Mouse (Mus musculus): ENCODE data around the gene Cfap54. TPM values are rescaled to one million over a fixed set of nuclear protein-coding genes. Genes with fewer than 3 reads are reported as not detected.

The Cfap54 gene
- polyA plus RNA-seq, 1 experiment, result 0.09 TPM

DNA sequence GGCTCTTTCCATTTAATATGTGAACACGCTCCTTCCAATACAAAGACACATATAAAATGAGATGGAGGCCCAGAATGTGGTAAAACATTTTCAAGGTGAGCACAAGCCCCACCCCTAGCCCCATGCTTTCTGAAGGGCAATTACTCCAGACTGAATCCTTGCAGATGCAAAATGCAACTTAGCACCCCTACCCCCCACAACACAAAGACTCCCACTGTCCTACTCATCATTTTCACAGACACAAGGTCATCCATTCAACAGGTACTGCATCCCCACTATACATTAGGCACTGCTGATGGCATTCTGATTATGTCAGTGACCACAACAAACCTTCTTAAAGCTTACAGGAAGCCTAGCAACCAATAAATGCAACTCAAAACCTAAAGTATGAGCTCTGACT is 131.4 kb downstream of the Cfap54 start:
- H3K9me3 ChIP-seq (ENCODE audit: control insufficient read depth, low read length), result no peaks in the 10 kb centered on the region; the same call in 1 of the 2 replicates
- H3K4me1 ChIP-seq (ENCODE audit: control insufficient read depth), result no peaks in the 10 kb centered on the region
- TF ChIP-seq TAL1 (IDR thresholded peaks at IDR 0.05; ENCODE audit: low read length), result no peak
- no peak for TF ChIP-seq GATA1 (IDR thresholded peaks at IDR 0.05; ENCODE audit: low read length)
- H3K27me3 ChIP-seq (ENCODE audit: control insufficient read depth), result no peaks in the 10 kb centered on the region
- no peak overlapping the region for H3K4me3 ChIP-seq (replicated peaks)
- no peaks in the 10 kb centered on the region for H3K36me3 ChIP-seq (ENCODE audit: control insufficient read depth)

DNA sequence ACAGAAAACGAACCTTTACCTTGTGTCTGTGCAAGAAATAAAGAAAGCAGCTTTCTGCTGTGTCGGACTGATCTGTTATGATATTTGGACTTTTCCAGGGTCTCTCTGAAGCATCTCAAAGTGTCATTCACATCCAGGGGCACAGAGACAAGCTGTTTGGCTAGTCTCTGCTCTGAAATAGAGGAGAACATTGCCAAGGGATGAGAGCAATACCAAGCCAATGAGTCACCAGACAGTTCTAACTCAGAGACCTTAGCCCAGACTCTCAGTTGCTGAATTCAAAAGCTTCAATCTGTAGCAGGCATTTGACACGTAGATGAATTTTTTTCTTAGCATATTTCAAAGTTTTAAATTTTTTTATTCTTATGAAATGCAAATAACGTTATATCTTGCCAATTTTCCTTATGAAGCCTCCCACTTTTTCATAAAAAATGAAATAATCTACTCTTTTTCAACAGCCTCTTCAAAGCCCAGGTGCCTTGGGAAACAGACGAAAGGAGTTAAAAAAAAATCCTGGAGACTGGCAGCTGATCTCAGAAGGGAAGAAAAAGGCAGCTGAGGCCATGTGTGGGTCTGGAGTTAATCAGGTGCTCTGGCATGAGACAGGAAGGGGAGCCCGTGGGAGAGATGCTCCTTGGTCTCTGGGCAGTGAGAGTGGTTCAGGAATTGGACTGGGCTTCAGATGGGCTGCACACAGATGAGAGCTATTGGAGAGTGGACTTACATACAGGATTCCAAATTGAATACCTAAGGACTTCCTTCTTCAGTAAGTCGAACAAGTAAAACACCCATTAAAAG is 138.4 kb downstream of the Cfap54 start:
- no peak overlapping the region for H3K4me3 ChIP-seq (replicated peaks)
- no peaks in the 10 kb centered on the region for H3K4me1 ChIP-seq (ENCODE audit: control insufficient read depth)
- TF ChIP-seq TAL1 (IDR thresholded peaks at IDR 0.05; ENCODE audit: low read length), result no peak
- no peak for TF ChIP-seq GATA1 (IDR thresholded peaks at IDR 0.05; ENCODE audit: low read length)
- no peaks in the 10 kb centered on the region for H3K27me3 ChIP-seq (ENCODE audit: control insufficient read depth)
- no peaks in the 10 kb centered on the region for H3K9me3 ChIP-seq (ENCODE audit: control insufficient read depth, low read length)
- no peaks in the 10 kb centered on the region for H3K36me3 ChIP-seq (ENCODE audit: control insufficient read depth)

DNA sequence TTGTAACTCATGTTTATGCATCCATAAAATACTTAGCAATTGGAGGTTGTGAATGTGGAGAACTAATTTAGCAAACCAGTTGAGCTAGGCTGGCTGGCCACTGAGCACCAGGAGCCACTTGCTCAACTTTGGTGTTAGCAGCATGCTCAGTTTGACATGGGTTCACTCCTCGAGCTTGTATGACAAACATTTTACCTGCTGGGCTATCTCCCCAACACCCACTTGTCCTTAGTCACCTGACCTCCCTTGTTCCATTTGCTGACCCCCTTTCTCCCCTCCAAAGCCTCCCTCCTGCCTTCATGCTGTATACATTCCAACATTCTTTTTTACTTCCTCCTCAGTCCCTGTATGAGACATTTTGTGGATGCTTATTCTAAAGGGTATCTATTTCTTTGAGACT is 139.8 kb downstream of the Cfap54 start:
- no peak overlapping the region for H3K4me3 ChIP-seq (replicated peaks)
- H3K27me3 ChIP-seq (ENCODE audit: control insufficient read depth), result no peaks in the 10 kb centered on the region
- H3K36me3 ChIP-seq (ENCODE audit: control insufficient read depth), result no peaks in the 10 kb centered on the region
- no peaks in the 10 kb centered on the region for H3K4me1 ChIP-seq (ENCODE audit: control insufficient read depth)
- TF ChIP-seq TAL1 (IDR thresholded peaks at IDR 0.05; ENCODE audit: low read length) (no peak), GATA1 (IDR thresholded peaks at IDR 0.05; ENCODE audit: low read length) (no peak)
- H3K9me3 ChIP-seq (ENCODE audit: control insufficient read depth, low read length), result no peaks in the 10 kb centered on the region

DNA sequence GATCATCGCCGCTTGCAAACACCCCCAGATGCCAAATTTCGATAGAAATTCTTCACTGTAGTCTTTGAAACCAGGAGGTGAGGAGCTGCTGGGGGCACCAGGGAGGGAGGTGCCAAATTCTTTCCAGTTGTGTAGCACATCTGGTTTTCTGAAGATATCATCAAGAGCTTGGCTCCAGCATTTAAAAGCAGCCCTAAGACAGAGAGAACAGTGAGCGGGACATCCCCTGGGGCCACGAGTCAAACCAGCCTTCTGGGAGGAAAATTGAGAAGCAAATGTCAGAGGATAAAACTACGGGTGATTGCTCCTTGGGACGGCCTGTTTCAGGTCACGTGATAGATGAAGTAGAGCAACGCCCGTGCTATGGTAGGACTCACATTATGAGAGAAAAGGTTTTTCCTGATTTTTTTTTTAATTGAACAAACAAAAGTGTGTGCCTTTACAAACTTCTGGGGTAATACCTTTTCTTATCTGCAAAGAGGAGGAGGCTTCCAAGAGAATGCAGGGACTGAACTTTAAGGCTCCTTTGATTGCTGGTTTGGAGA is 143.6 kb downstream of the Cfap54 start:
- Histone ChIP-seq H3K36me3 (ENCODE audit: control insufficient read depth) (no peaks in the 10 kb centered on the region), H3K4me3 (replicated peaks) (no peak overlapping the region), H3K27me3 (ENCODE audit: control insufficient read depth) (no peaks in the 10 kb centered on the region), H3K4me1 (ENCODE audit: control insufficient read depth) (no peaks in the 10 kb centered on the region), H3K9me3 (ENCODE audit: control insufficient read depth, low read length) (no peaks in the 10 kb centered on the region)
- TF ChIP-seq TAL1 (IDR thresholded peaks at IDR 0.05; ENCODE audit: low read length), result no peak
- TF ChIP-seq GATA1 (IDR thresholded peaks at IDR 0.05; ENCODE audit: low read length), result no peak

DNA sequence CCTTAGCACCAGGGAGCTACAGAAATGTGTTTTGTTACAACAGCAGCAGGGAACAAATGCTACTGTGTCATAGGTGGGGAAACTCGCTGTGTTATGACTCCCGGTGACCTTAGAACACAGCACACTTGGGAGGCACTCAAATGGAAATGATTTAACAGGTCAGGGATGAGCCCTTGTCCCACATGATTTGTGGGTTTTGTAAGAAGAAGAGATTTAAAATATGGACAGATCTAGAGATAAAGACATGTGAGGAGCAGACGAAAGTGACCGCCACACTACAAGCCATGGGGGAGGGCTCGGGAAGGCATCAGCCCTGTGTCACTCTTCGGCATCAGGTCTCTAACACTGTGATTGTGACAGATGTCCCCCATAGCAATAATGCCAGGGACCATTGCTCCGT is 144.3 kb downstream of the Cfap54 start:
- H3K9me3 ChIP-seq (ENCODE audit: control insufficient read depth, low read length), result no peaks in the 10 kb centered on the region
- H3K4me1 ChIP-seq (ENCODE audit: control insufficient read depth), result no peaks in the 10 kb centered on the region
- no peaks in the 10 kb centered on the region for H3K36me3 ChIP-seq (ENCODE audit: control insufficient read depth)
- no peaks in the 10 kb centered on the region for H3K27me3 ChIP-seq (ENCODE audit: control insufficient read depth)
- no peak overlapping the region for H3K4me3 ChIP-seq (replicated peaks)
- TF ChIP-seq GATA1 (IDR thresholded peaks at IDR 0.05; ENCODE audit: low read length), result no peak
- no peak for TF ChIP-seq TAL1 (IDR thresholded peaks at IDR 0.05; ENCODE audit: low read length)

DNA sequence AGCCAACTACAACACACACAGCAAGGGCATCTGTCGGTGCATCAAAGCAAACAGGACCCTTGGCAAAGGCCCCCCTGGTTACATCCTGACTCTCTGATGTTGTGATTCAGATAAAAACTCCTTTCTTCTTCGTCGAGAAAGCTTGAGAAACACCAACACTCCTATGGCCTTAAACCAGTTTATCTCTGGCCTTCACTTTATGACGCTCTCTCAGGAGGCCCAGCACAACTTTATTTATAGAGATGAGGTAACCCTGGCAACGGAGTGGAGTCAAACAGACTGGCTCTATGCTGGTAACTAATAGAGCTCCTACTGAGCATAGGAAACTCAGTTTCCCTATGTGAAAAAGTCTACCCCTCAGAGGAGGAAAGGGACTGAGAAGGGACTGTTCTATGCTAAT is 146.9 kb downstream of the Cfap54 start:
- no peak overlapping the region for H3K4me3 ChIP-seq (replicated peaks)

DNA sequence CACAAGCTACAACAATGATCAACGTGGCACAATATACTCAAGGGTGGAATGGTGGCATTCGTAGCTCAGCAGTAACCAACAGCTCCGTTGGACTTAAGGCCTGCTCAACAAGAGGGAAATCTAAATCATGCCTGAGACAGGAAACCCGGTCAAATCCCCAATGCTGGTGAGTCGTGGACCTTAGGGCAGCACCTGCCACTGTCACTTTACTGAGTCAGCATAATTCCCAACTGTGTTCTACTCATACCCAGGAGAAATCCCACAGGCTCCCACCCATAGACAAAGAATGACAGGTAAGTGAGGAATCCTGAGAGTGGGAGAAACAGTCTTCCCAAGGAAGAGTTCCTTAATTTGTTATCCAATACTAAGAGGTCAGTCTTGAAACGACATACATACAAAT is 147.8 kb downstream of the Cfap54 start:
- no peaks in the 10 kb centered on the region for H3K9me3 ChIP-seq (ENCODE audit: control insufficient read depth, low read length)
- no peaks in the 10 kb centered on the region for H3K36me3 ChIP-seq (ENCODE audit: control insufficient read depth)
- TF ChIP-seq GATA1 (IDR thresholded peaks at IDR 0.05; ENCODE audit: low read length), result no peak
- no peak for TF ChIP-seq TAL1 (IDR thresholded peaks at IDR 0.05; ENCODE audit: low read length)
- no peak overlapping the region for H3K4me3 ChIP-seq (replicated peaks)
- H3K4me1 ChIP-seq (ENCODE audit: control insufficient read depth), result no peaks in the 10 kb centered on the region
- no peaks in the 10 kb centered on the region for H3K27me3 ChIP-seq (ENCODE audit: control insufficient read depth)

More for the DNA sequence above, 146.9 kb downstream of the Cfap54 start:
- no peaks in the 10 kb centered on the region for H3K9me3 ChIP-seq (ENCODE audit: control insufficient read depth, low read length)
- no peaks in the 10 kb centered on the region for H3K36me3 ChIP-seq (ENCODE audit: control insufficient read depth)
- no peaks in the 10 kb centered on the region for H3K27me3 ChIP-seq (ENCODE audit: control insufficient read depth)
- TF ChIP-seq GATA1 (IDR thresholded peaks at IDR 0.05; ENCODE audit: low read length) (no peak), TAL1 (IDR thresholded peaks at IDR 0.05; ENCODE audit: low read length) (no peak)
- H3K4me1 ChIP-seq (ENCODE audit: control insufficient read depth), result no peaks in the 10 kb centered on the region

DNA sequence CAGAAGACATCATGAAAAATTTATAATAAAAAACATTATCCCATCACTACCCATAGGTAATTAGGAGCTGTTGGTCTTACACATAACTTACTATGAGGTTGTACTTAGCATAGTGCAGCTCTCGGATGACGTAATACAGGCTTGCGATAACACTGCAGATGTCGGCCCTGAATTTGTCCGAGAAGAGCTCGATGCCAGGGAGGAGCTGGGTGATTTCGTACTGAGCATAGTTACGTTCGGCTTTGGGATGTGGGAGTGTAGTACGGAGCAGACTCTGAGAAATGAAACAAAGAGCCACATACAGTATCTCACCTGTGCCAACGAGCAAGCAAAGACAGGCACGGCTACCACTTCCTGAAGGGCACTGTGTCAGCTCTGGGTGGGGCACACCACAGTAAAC is 149.0 kb downstream of the Cfap54 start:
- no peaks in the 10 kb centered on the region for H3K36me3 ChIP-seq (ENCODE audit: control insufficient read depth)
- H3K4me1 ChIP-seq (ENCODE audit: control insufficient read depth), result no peaks in the 10 kb centered on the region
- no peak for TF ChIP-seq TAL1 (IDR thresholded peaks at IDR 0.05; ENCODE audit: low read length)
- no peak for TF ChIP-seq GATA1 (IDR thresholded peaks at IDR 0.05; ENCODE audit: low read length)
- no peaks in the 10 kb centered on the region for H3K27me3 ChIP-seq (ENCODE audit: control insufficient read depth)
- H3K9me3 ChIP-seq (ENCODE audit: control insufficient read depth, low read length), result no peaks in the 10 kb centered on the region
- no peak overlapping the region for H3K4me3 ChIP-seq (replicated peaks)

DNA sequence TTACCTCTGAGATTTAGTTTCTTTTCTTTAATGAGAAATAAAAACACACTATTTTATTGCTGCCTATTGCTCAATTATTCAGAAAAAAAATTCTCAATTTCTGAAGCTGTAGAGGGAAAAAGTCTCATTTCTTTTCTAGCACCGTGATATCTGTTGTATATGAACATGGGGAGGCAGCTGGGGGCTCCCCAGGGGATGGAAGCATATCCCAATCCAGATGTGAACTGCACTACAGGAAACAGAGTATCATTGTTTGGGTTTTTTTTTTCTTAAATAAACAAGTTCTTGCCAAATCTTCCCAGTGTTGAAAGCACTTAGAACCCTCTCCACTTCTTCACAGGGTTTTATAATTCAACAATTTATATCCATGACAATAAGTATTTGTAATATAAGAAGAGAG is 151.4 kb downstream of the Cfap54 start:
- no peaks in the 10 kb centered on the region for H3K9me3 ChIP-seq (ENCODE audit: control insufficient read depth, low read length)
- no peak for TF ChIP-seq GATA1 (IDR thresholded peaks at IDR 0.05; ENCODE audit: low read length)
- no peaks in the 10 kb centered on the region for H3K4me1 ChIP-seq (ENCODE audit: control insufficient read depth)
- no peaks in the 10 kb centered on the region for H3K36me3 ChIP-seq (ENCODE audit: control insufficient read depth)
- no peak overlapping the region for H3K4me3 ChIP-seq (replicated peaks)
- H3K27me3 ChIP-seq (ENCODE audit: control insufficient read depth), result no peaks in the 10 kb centered on the region

All from erythroblast, embryonic 14.5 days (primary cell).